Mouse (Mus musculus): ENCODE measurements around the gene Zc3h12a. TPM values are rescaled to one million over a fixed set of nuclear protein-coding genes. Genes with fewer than 3 reads are reported as not detected.

Zc3h12a gene
- polyA plus RNA-seq, 2 experiments: 1.4 to 3.0 TPM

- peak; percentile 85 for DNase-seq (ENCODE audit: low spot score)
- Histone ChIP-seq H3K4me1 (ENCODE audit: control insufficient read depth, insufficient read depth, low read length) (peaks cover 10% of the 10 kb centered on the region), H3K9ac (ENCODE audit: low read depth, low read length, severe bottlenecking) (peak within 1 kb of the TSS; percentile 86), H3K4me2 (replicated peaks; ENCODE audit: low read depth, low read length, severe bottlenecking) (peak within 1 kb of the TSS; percentile 83), H3K36me3 (ENCODE audit: control insufficient read depth, insufficient read depth, low read length) (peaks cover 23% of the 10 kb centered on the region), H3K4me3 (replicated peaks; ENCODE audit: low read length) (peak within 1 kb of the TSS; percentile 87), H3K27ac (replicated peaks; ENCODE audit: low read depth, low read length) (peak within 1 kb of the TSS; percentile 95), H3K9me3 (ENCODE audit: control insufficient read depth, low read length) (no peaks in the 10 kb centered on the region), H3K27me3 (ENCODE audit: control insufficient read depth, insufficient read depth, low read length) (no peaks in the 10 kb centered on the region)
- peak; percentile 93 for ATAC-seq (ENCODE audit: low FRiP score, low read depth)
- TF ChIP-seq POLR2A (IDR thresholded peaks at IDR 0.05; ENCODE audit: borderline replicate concordance, extremely low read depth, insufficient read depth, insufficient read length): 0 out of 2 replicates have a peak, but pooled peaks have one; percentile 44
- 4% methylated on average over 23 of the region's 63 CpGs for WGBS
These were observed 43.0 kb downstream of the Zc3h12a start, which contains the start of gene Meaf6 for GRCm38 (mm10) chr4:125084403-125085345. Gene Meaf6, plus strand, starts transcription at chr4:125085134.

GRCm38 (mm10) chr4:125078698-125079097 is 48.9 kb downstream of the Zc3h12a start:
- H3K4me2 ChIP-seq (replicated peaks; ENCODE audit: low read depth, low read length, severe bottlenecking): no peak overlapping the region
- H3K27me3 ChIP-seq (ENCODE audit: control insufficient read depth, insufficient read depth, low read length): no peaks in the 10 kb centered on the region
- H3K4me1 ChIP-seq (ENCODE audit: control insufficient read depth, insufficient read depth, low read length): no peaks in the 10 kb centered on the region
- H3K9ac ChIP-seq (ENCODE audit: low read depth, low read length, severe bottlenecking): no peak overlapping the region
- no peak overlapping the region for H3K27ac ChIP-seq (replicated peaks; ENCODE audit: low read depth, low read length)
- no peak for DNase-seq (ENCODE audit: low spot score)
- H3K4me3 ChIP-seq (replicated peaks; ENCODE audit: low read length): no peak overlapping the region
- H3K36me3 ChIP-seq (ENCODE audit: control insufficient read depth, insufficient read depth, low read length): peaks cover 24% of the 10 kb centered on the region
- no peaks in the 10 kb centered on the region for H3K9me3 ChIP-seq (ENCODE audit: control insufficient read depth, low read length)
- WGBS: 95% methylated on average over 2 of the region's 2 CpGs
- no peak for ATAC-seq (ENCODE audit: low FRiP score, low read depth)
- TF ChIP-seq POLR2A (IDR thresholded peaks at IDR 0.05; ENCODE audit: borderline replicate concordance, extremely low read depth, insufficient read depth, insufficient read length): no peak

GRCm38 (mm10) chr4:125077700-125078099 is 49.9 kb downstream of the Zc3h12a start:
- TF ChIP-seq POLR2A (IDR thresholded peaks at IDR 0.05; ENCODE audit: borderline replicate concordance, extremely low read depth, insufficient read depth, insufficient read length): no peak
- Histone ChIP-seq H3K27me3 (ENCODE audit: control insufficient read depth, insufficient read depth, low read length) (no peaks in the 10 kb centered on the region), H3K27ac (replicated peaks; ENCODE audit: low read depth, low read length) (no peak overlapping the region), H3K36me3 (ENCODE audit: control insufficient read depth, insufficient read depth, low read length) (peaks cover 34% of the 10 kb centered on the region), H3K4me2 (replicated peaks; ENCODE audit: low read depth, low read length, severe bottlenecking) (no peak overlapping the region), H3K9ac (ENCODE audit: low read depth, low read length, severe bottlenecking) (no peak overlapping the region), H3K4me3 (replicated peaks; ENCODE audit: low read length) (no peak overlapping the region), H3K4me1 (ENCODE audit: control insufficient read depth, insufficient read depth, low read length) (no peaks in the 10 kb centered on the region), H3K9me3 (ENCODE audit: control insufficient read depth, low read length) (no peaks in the 10 kb centered on the region)
- DNase-seq (ENCODE audit: low spot score): no peak
- ATAC-seq (ENCODE audit: low FRiP score, low read depth): no peak
- 93% methylated on average over 2 of the region's 2 CpGs for WGBS

Other genes with a start within 250 kb of the Zc3h12a start
- gene Epha10, start 246.9 kb downstream of the Zc3h12a start, polyA plus RNA-seq (2012; rRNA removed): 0.21 and 0.24 TPM in 2 replicates
- gene Epha10, start 246.9 kb downstream of the Zc3h12a start, polyA plus RNA-seq (2014; fragmentation: Nextera tagmentation; extraction: Ambion mirVana): not detected in 2 replicates
- gene 9930104L06Rik, start 190.8 kb downstream of the Zc3h12a start, polyA plus RNA-seq (2012; rRNA removed): 25.8 and 28.3 TPM in 2 replicates
- gene 9930104L06Rik, start 190.8 kb downstream of the Zc3h12a start, polyA plus RNA-seq (2014; fragmentation: Nextera tagmentation; extraction: Ambion mirVana): 3.2 and 4.7 TPM in 2 replicates
- 60.1 and 70.0 TPM in 2 replicates for gene Cdca8, start 188.5 kb downstream of the Zc3h12a start, polyA plus RNA-seq (2012; rRNA removed)
- gene Cdca8, start 188.5 kb downstream of the Zc3h12a start, polyA plus RNA-seq (2014; fragmentation: Nextera tagmentation; extraction: Ambion mirVana): 88.9 and 90.1 TPM in 2 replicates
- gene Rspo1, start 141.4 kb downstream of the Zc3h12a start, polyA plus RNA-seq (2012; rRNA removed): 7.8 and 8.8 TPM in 2 replicates
- 4.4 and 5.5 TPM in 2 replicates for gene Rspo1, start 141.4 kb downstream of the Zc3h12a start, polyA plus RNA-seq (2014; fragmentation: Nextera tagmentation; extraction: Ambion mirVana)
- gene Gnl2, start 111.3 kb downstream of the Zc3h12a start, polyA plus RNA-seq (2012; rRNA removed): 61.3 and 94.7 TPM in 2 replicates
- gene Gnl2, start 111.3 kb downstream of the Zc3h12a start, polyA plus RNA-seq (2014; fragmentation: Nextera tagmentation; extraction: Ambion mirVana): 74.1 and 76.2 TPM in 2 replicates
- gene Dnali1, start 62.1 kb downstream of the Zc3h12a start, polyA plus RNA-seq (2012; rRNA removed): 0.05 and 0.06 TPM in 2 replicates
- gene Dnali1, start 62.1 kb downstream of the Zc3h12a start, polyA plus RNA-seq (2014; fragmentation: Nextera tagmentation; extraction: Ambion mirVana): 0.11 and 0.18 TPM in 2 replicates
- 20.5 and 20.7 TPM in 2 replicates for gene Snip1, start 61.2 kb downstream of the Zc3h12a start, polyA plus RNA-seq (2012; rRNA removed)
- gene Snip1, start 61.2 kb downstream of the Zc3h12a start, polyA plus RNA-seq (2014; fragmentation: Nextera tagmentation; extraction: Ambion mirVana): 33.1 and 35.0 TPM in 2 replicates
- 71.7 and 74.5 TPM in 2 replicates for gene Meaf6, start 42.7 kb downstream of the Zc3h12a start, polyA plus RNA-seq (2012; rRNA removed)
- 60.1 and 64.3 TPM in 2 replicates for gene Meaf6, start 42.7 kb downstream of the Zc3h12a start, polyA plus RNA-seq (2014; fragmentation: Nextera tagmentation; extraction: Ambion mirVana)

Data from limb, embryonic 14.5 days (tissue).